Mouse (Mus musculus): ENCODE measurements around the gene Olfr1383. TPM values are rescaled to one million over a fixed set of nuclear protein-coding genes. Genes with fewer than 3 reads are reported as not detected.

The Olfr1383 gene
- polyA plus RNA-seq, 1 experiment from 2014 or later = not detected

Other genes starting within 250 kb of the Olfr1383 start
- gene Olfr1393, start 241.3 kb upstream of the Olfr1383 start, polyA plus RNA-seq (2015; fragmentation: Nextera tagmentation; extraction: Ambion mirVana) = 0.09 TPM in 1 of 2 replicates, not detected in the other
- gene Olfr1392, start 234.4 kb upstream of the Olfr1383 start, polyA plus RNA-seq (2015; fragmentation: Nextera tagmentation; extraction: Ambion mirVana) = not detected in 2 replicates
- not detected in 2 replicates for gene Olfr10, start 214.9 kb upstream of the Olfr1383 start, polyA plus RNA-seq (2015; fragmentation: Nextera tagmentation; extraction: Ambion mirVana)
- not detected in 2 replicates for gene Olfr1391, start 196.9 kb upstream of the Olfr1383 start, polyA plus RNA-seq (2015; fragmentation: Nextera tagmentation; extraction: Ambion mirVana)
- not detected in 2 replicates for gene Olfr1390, start 184.5 kb upstream of the Olfr1383 start, polyA plus RNA-seq (2015; fragmentation: Nextera tagmentation; extraction: Ambion mirVana)
- gene Olfr1389, start 96.6 kb upstream of the Olfr1383 start, polyA plus RNA-seq (2015; fragmentation: Nextera tagmentation; extraction: Ambion mirVana) = not detected in 2 replicates
- 0.06 TPM in 1 of 2 replicates, not detected in the other for gene Olfr1388, start 83.0 kb upstream of the Olfr1383 start, polyA plus RNA-seq (2015; fragmentation: Nextera tagmentation; extraction: Ambion mirVana)
- not detected in 2 replicates for gene Olfr1387, start 64.3 kb upstream of the Olfr1383 start, polyA plus RNA-seq (2015; fragmentation: Nextera tagmentation; extraction: Ambion mirVana)
- gene Olfr1386, start 54.6 kb upstream of the Olfr1383 start, polyA plus RNA-seq (2015; fragmentation: Nextera tagmentation; extraction: Ambion mirVana) = not detected in 2 replicates
- not detected in 2 replicates for gene Olfr1385, start 30.6 kb upstream of the Olfr1383 start, polyA plus RNA-seq (2015; fragmentation: Nextera tagmentation; extraction: Ambion mirVana)
- gene Olfr1384, start 12.9 kb upstream of the Olfr1383 start, polyA plus RNA-seq (2015; fragmentation: Nextera tagmentation; extraction: Ambion mirVana) = not detected in 2 replicates
- not detected in 2 replicates for gene Olfr1382, start 8.6 kb downstream of the Olfr1383 start, polyA plus RNA-seq (2015; fragmentation: Nextera tagmentation; extraction: Ambion mirVana)
- gene Olfr1381, start 23.8 kb downstream of the Olfr1383 start, polyA plus RNA-seq (2015; fragmentation: Nextera tagmentation; extraction: Ambion mirVana) = not detected in 2 replicates
- not detected in 2 replicates for gene Olfr1380, start 37.2 kb downstream of the Olfr1383 start, polyA plus RNA-seq (2015; fragmentation: Nextera tagmentation; extraction: Ambion mirVana)
- gene Flt4, start 89.6 kb downstream of the Olfr1383 start, polyA plus RNA-seq (2015; fragmentation: Nextera tagmentation; extraction: Ambion mirVana) = 6.1 and 7.8 TPM in 2 replicates
- 0.53 and 0.76 TPM in 2 replicates for gene Scgb3a1, start 144.0 kb downstream of the Olfr1383 start, polyA plus RNA-seq (2015; fragmentation: Nextera tagmentation; extraction: Ambion mirVana)
- 35.8 and 40.1 TPM in 2 replicates for gene Cnot6, start 193.1 kb downstream of the Olfr1383 start, polyA plus RNA-seq (2015; fragmentation: Nextera tagmentation; extraction: Ambion mirVana)

All from heart, embryonic 15.5 days (tissue).